Mouse (Mus musculus): ENCODE data around the gene Trak2. TPM values are rescaled to one million over a fixed set of nuclear protein-coding genes. Genes with fewer than 3 reads are reported as not detected.
A peak's percentile ranks its signal among the peaks of the same experiment; 100 is the strongest.
"Not testable (repeated sequence)": the region's sequence is repeated elsewhere in the genome, so short reads cannot be mapped to it uniquely, and the experiment has no call there.

Gene Trak2
- total and polyA plus RNA-seq, 2 experiments from 2014 or later: 15.7 to 44.7 TPM

DNA sequence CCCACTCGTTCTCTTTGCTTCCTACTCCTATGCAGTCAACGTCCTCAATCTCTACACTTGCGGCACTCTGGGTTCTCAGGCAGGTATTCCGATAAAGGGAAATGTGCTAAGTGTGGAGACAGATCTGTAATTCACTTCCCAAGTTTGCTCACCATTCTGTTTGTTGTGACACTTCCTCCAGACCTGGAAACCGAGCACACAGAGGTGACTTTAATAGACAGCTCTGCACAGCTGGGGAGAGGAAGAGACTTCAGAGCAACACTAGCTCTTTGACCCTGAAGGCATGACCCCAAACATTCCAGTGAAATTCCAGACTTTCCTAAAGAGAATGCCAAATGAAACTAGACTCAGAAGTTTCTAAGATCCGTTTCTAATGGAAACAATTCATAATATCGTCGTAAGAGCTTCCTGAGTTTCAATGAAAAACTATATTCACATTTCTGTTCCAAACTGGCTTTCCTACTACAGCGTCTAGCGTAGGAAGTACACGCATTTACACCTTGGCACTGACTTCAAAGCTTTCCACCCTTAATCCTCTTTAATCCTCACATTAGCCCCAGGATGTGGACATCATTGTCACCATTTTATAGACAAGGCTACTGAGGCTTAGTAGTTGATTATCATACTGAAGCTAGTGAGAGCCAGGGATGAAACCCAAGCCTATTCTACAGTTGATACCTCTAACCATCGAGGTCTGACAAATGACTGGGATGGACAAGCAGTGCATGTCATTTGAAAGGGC, 11.9 kb downstream of the Trak2 start:
- H3K27me3 ChIP-seq (ENCODE audit: insufficient read depth, low read length): no peaks in the 10 kb centered on the region
- no peak for TF ChIP-seq CTCF (IDR thresholded peaks at IDR 0.05; ENCODE audit: low read depth)
- no peak overlapping the region for H3K4me2 ChIP-seq (ENCODE audit: low read depth, low read length)
- H3K27ac ChIP-seq: no peak overlapping the region
- no peak overlapping the region for H3K4me3 ChIP-seq (ENCODE audit: low read length)
- ATAC-seq (no peak), DNase-seq (ENCODE audit: low spot score) (no peak)
- no peaks in the 10 kb centered on the region for H3K4me1 ChIP-seq (ENCODE audit: insufficient read depth, low read length)
- no peak overlapping the region for H3K9ac ChIP-seq (replicated peaks; ENCODE audit: low read length)
- 60% methylated on average over 12 of the region's 12 CpGs for whole genome bisulfite sequencing
- H3K9me3 ChIP-seq (ENCODE audit: low read length): no peaks in the 10 kb centered on the region
- H3K36me3 ChIP-seq (ENCODE audit: insufficient read depth, low read length): no peaks in the 10 kb centered on the region

DNA sequence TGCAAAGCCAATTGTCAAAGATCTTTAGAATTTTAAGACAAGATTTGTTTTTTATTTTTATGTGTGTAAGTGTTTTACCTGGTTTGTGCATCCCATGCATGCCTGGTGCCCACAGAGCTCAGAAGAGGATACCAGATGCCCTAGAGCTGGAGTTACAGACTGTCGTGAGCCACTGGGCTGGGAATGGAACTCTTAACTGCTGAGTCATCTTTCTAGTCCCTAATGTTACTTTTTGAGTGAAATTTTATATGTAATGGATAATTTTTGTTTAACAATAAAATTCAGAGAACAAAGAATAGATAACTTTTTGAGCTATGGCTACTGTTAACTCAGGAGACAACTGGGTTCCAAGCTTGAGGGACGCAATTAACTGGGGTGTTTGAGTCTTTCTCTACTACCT, 13.5 kb downstream of the Trak2 start:
- Histone ChIP-seq H3K27ac (no peak overlapping the region), H3K4me2 (ENCODE audit: low read depth, low read length) (no peak overlapping the region), H3K9me3 (ENCODE audit: low read length) (no peaks in the 10 kb centered on the region), H3K27me3 (ENCODE audit: insufficient read depth, low read length) (no peaks in the 10 kb centered on the region), H3K9ac (replicated peaks; ENCODE audit: low read length) (no peak overlapping the region), H3K4me3 (ENCODE audit: low read length) (no peak overlapping the region), H3K4me1 (ENCODE audit: insufficient read depth, low read length) (no peaks in the 10 kb centered on the region), H3K36me3 (ENCODE audit: insufficient read depth, low read length) (no peaks in the 10 kb centered on the region)
- no peak for ATAC-seq
- WGBS: 80% methylated on average over 2 of the region's 2 CpGs
- no peak for TF ChIP-seq CTCF (IDR thresholded peaks at IDR 0.05; ENCODE audit: low read depth)
- no peak for DNase-seq (ENCODE audit: low spot score)

DNA sequence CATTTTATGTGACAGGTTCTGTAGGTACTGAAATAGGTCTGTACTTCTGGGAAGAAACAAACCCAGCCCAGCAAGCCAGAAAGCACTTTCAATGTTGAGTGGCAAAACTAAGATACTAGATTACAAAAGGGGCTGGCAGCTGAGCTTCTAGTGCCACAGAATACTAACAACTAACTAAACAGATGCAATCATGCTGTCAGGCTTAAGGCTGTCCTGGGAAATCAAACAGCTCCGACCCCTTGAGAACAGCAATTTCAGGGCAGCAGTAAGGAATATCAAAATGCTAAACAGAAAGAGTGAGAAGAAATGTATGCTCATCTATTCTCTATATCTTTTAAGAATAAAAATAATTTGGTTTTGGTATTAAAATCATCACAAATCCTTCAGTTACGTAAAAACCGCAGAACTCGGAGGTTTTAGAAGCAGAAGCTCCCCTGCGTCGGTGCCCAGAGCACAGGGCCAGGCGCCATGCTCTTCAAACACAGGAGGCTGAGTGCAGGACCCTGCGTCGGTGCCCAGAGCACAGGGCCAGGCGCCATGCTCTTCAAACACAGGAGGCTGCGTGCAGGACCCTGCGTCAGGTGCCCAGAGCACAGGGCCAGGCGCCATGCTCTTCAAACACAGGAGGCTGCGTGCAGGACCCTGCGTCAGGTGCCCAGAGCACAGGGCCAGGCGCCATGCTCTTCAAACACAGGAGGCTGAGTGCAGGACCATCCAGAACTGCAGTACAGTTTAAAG, 14.3 kb downstream of the Trak2 start:
- H3K27me3 ChIP-seq (ENCODE audit: insufficient read depth, low read length); H3K9ac ChIP-seq (replicated peaks; ENCODE audit: low read length); H3K27ac ChIP-seq; ATAC-seq; H3K4me2 ChIP-seq (ENCODE audit: low read depth, low read length); H3K4me1 ChIP-seq (ENCODE audit: insufficient read depth, low read length); H3K36me3 ChIP-seq (ENCODE audit: insufficient read depth, low read length); H3K4me3 ChIP-seq (ENCODE audit: low read length); H3K9me3 ChIP-seq (ENCODE audit: low read length): not testable (repeated sequence)
- 76% methylated on average over 16 of the region's 16 CpGs for WGBS
- DNase-seq (ENCODE audit: low spot score): peak; percentile 21

- Histone ChIP-seq H3K9me3 (ENCODE audit: low read length) (no peaks in the 10 kb centered on the region), H3K27me3 (ENCODE audit: insufficient read depth, low read length) (no peaks in the 10 kb centered on the region), H3K4me3 (ENCODE audit: low read length) (no peak overlapping the region), H3K27ac (no peak overlapping the region), H3K36me3 (ENCODE audit: insufficient read depth, low read length) (no peaks in the 10 kb centered on the region), H3K4me2 (ENCODE audit: low read depth, low read length) (no peak overlapping the region), H3K9ac (replicated peaks; ENCODE audit: low read length) (no peak overlapping the region), H3K4me1 (ENCODE audit: insufficient read depth, low read length) (no peaks in the 10 kb centered on the region)
- DNase-seq (ENCODE audit: low spot score) (no peak), ATAC-seq (no peak)
- 63% methylated on average over 2 of the region's 2 CpGs for WGBS
- TF ChIP-seq CTCF (IDR thresholded peaks at IDR 0.05; ENCODE audit: low read depth): no peak
These were observed 15.3 kb downstream of the Trak2 start for GRCm38 (mm10) chr1:58957931-58958330.

DNA sequence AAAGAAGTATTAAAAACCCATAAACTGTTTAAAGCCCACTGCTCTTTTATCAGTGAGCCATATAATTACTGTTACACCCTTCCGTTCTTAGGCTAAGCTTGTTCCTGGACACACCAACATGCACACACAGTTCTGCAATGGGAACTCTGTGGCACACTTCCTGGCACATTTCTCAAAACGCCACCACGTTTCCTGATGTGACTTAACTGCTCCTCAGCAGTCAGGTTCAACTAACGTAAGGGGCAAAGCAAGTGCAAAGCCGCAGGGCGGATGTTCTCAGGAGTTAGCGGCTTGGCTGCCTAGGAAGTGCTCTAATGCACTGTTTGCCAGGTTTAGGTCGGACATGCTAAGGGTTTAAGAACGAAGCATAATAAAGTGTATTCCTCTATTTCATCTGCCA, 17.0 kb downstream of the Trak2 start:
- WGBS: 82% methylated on average over 9 of the region's 9 CpGs
- Histone ChIP-seq H3K4me2 (ENCODE audit: low read depth, low read length) (no peak overlapping the region), H3K9me3 (ENCODE audit: low read length) (no peaks in the 10 kb centered on the region), H3K4me3 (ENCODE audit: low read length) (no peak overlapping the region), H3K27me3 (ENCODE audit: insufficient read depth, low read length) (no peaks in the 10 kb centered on the region), H3K27ac (no peak overlapping the region), H3K4me1 (ENCODE audit: insufficient read depth, low read length) (no peaks in the 10 kb centered on the region), H3K36me3 (ENCODE audit: insufficient read depth, low read length) (no peaks in the 10 kb centered on the region), H3K9ac (replicated peaks; ENCODE audit: low read length) (no peak overlapping the region)
- TF ChIP-seq CTCF (IDR thresholded peaks at IDR 0.05; ENCODE audit: low read depth): no peak
- ATAC-seq: no peak
- DNase-seq (ENCODE audit: low spot score): no peak

- Histone ChIP-seq H3K27ac (no peak overlapping the region), H3K27me3 (ENCODE audit: insufficient read depth, low read length) (no peaks in the 10 kb centered on the region), H3K9ac (replicated peaks; ENCODE audit: low read length) (no peak overlapping the region), H3K36me3 (ENCODE audit: insufficient read depth, low read length) (no peaks in the 10 kb centered on the region), H3K4me1 (ENCODE audit: insufficient read depth, low read length) (no peaks in the 10 kb centered on the region; the same call in 1 of the 2 replicates), H3K4me2 (ENCODE audit: low read depth, low read length) (no peak overlapping the region), H3K9me3 (ENCODE audit: low read length) (no peaks in the 10 kb centered on the region), H3K4me3 (ENCODE audit: low read length) (no peak overlapping the region)
- 84% methylated on average over 3 of the region's 3 CpGs for WGBS
- TF ChIP-seq CTCF (IDR thresholded peaks at IDR 0.05; ENCODE audit: low read depth): no peak
- no peak for ATAC-seq
- DNase-seq (ENCODE audit: low spot score): no peak
These were observed 17.5 kb downstream of the Trak2 start for GRCm38 (mm10) chr1:58955716-58956115.
